Mouse (Mus musculus): ENCODE data around the gene Usp32. TPM values are rescaled to one million over a fixed set of nuclear protein-coding genes. Genes with fewer than 3 reads are reported as not detected.

Gene Usp32
- total RNA-seq, 2 experiments from 2014 or later, result 85.3 to 88.8 TPM

- no peak for DNase-seq (ENCODE audit: extremely low spot score in 1 of 2, low spot score in 1 of 2)
Measured at GRCm38 (mm10) chr11:85126257-85127102, 13.5 kb downstream of the Usp32 start.

- DNase-seq (ENCODE audit: extremely low spot score in 1 of 2, low spot score in 1 of 2), result no peak
Measured at GRCm38 (mm10) chr11:85123267-85123992, 16.5 kb downstream of the Usp32 start.

DNA sequence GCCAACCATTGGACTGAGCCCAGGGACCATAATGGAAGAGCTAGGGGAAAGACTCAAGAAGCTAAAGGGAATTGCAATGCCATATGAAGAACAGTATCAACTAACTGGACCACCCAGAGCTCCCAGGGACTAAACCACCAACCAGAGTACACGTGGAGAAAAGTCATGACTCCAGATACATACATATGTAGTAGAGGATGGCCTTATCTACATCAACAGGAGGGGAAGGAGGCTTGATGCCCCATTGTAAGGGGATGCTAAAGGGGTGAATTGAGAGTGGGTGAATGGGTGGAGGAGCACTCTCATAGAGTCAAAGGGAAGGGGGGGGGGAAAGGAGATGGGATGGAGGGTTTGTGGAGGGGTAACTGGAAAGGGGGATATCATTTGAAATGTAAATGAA is 17.9 kb downstream of the Usp32 start:
- DNase-seq (ENCODE audit: extremely low spot score in 1 of 2, low spot score in 1 of 2), result no peak

- no peak for DNase-seq (ENCODE audit: extremely low spot score in 1 of 2, low spot score in 1 of 2)
Measured at GRCm38 (mm10) chr11:85117160-85117559, 22.8 kb downstream of the Usp32 start.

DNA sequence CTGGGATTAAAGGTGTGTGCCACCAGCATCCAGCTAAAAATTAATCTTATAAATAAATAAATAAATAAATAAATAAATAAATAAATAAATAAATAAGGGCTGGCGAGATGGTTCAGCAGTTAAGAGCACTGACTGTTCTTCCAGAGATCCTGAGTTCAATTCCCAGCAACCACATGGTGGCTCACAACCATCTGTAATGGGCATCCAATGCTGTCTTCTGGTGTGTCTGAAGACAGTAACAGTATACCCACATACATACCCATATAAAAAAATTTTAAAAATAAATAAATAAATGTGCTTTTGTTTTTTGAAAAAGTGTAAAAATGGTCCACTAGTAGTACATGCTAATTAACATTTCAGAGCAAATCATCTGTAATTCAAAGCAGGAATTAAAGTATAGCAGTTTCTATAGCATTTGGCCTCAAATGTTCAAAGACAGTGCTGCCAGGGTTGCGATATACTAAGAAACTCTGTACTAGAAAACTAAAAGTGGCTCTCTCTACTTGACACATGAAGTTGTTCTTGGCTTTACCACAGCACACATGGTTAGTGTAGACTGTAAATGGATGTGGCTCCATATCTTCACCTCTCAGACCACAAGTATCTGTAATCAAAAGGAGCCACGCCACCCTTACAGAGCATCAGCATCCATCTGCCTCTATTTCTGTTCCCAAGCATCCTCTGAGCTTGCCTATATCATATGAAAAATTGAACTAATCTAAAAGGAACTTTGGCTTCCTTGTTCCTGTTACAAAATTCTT is 23.7 kb downstream of the Usp32 start:
- no peak for DNase-seq (ENCODE audit: extremely low spot score in 1 of 2, low spot score in 1 of 2)

GRCm38 (mm10) chr11:85109957-85110356 is 30.0 kb downstream of the Usp32 start:
- DNase-seq (ENCODE audit: extremely low spot score in 1 of 2, low spot score in 1 of 2), result no peak

DNA sequence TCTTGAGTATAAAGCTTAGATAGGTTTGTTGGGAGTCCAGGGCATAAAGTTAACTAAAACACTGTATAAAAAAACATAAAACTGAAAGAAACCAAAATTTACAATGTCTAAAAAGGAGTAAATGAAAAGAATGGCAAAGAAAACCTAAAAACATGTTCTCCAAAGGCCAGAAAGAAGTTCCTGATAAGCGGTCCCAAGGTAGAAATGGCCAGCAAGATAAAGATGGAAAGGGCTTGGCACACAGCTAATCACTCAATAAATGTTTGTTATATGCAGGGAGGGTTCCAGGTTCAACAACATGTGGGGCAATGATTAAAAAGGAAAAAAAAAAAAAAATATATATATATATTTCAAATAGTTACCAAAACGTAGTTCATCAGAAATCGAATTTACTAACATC is 32.7 kb downstream of the Usp32 start:
- no peak for DNase-seq (ENCODE audit: extremely low spot score in 1 of 2, low spot score in 1 of 2)

GRCm38 (mm10) chr11:85105836-85106235 is 34.1 kb downstream of the Usp32 start:
- no peak for DNase-seq (ENCODE audit: extremely low spot score in 1 of 2, low spot score in 1 of 2)

DNA sequence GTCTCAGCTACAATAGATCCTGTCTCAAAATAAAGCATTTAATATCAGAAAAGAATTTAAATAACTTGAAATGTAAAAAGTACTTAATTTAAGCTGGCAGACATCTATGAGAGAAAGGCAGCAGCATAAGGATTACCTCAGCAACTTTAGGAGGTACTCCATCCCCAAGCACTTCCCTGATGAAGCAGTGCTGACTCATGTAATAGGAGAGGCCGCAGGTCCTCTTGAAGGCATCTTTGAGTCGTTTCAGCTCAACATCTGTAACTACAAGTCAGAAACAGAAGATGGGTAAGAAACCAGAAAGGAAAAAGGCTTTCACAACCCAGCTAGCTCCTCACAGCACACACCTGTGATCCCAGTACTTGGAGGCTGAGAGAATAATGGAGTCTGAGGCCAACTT is 36.2 kb downstream of the Usp32 start:
- DNase-seq (ENCODE audit: extremely low spot score in 1 of 2, low spot score in 1 of 2), result no peak

- no peak for DNase-seq (ENCODE audit: extremely low spot score in 1 of 2, low spot score in 1 of 2)
Measured at GRCm38 (mm10) chr11:85095116-85095515, 44.8 kb downstream of the Usp32 start.

- DNase-seq (ENCODE audit: extremely low spot score in 1 of 2, low spot score in 1 of 2), result no peak
Measured at GRCm38 (mm10) chr11:85086253-85086652, 53.7 kb downstream of the Usp32 start.

- no peak for DNase-seq (ENCODE audit: extremely low spot score in 1 of 2, low spot score in 1 of 2)
Measured at GRCm38 (mm10) chr11:85067871-85068270, 72.1 kb downstream of the Usp32 start.

DNA sequence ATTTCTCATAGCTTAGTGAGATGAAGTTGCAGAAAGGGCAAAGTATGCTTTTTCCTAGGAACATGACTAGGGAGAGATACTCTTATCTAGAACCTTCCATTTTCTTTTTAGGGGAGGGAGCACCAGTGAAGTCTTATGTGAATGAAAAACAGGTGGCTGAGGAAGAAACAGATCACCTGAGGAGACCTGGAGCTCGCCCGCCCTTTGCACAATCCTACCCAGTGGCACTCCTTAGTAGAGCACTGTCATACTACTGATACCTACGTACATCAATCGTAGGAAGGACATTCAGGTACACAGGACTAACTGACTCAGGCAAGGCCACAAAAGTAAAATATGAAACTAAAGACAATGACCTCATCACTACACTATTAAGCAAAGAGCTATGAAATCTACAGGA is 81.4 kb downstream of the Usp32 start:
- DNase-seq (ENCODE audit: extremely low spot score in 1 of 2, low spot score in 1 of 2), result no peak

DNA sequence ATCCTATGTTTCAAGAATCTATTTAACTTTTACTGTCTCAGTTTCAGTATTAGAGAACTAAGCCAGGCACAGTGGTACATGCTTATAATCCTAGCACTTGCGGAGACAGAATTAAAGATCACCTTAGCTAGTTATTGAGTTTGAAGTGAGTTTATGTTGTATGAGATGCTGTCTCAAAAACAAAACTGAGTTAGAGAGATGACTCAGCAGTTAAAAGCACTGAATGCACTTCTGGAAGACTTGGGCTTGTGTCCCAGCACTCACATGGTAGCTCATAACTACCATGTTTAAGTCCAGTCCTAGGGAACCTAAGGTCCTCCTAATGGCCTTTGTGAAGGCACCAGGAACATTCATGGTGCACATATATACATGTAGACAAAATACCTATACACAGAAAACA is 82.4 kb downstream of the Usp32 start:
- no peak for DNase-seq (ENCODE audit: extremely low spot score in 1 of 2, low spot score in 1 of 2)

- DNase-seq (ENCODE audit: extremely low spot score in 1 of 2, low spot score in 1 of 2), result no peak
Measured at GRCm38 (mm10) chr11:85056901-85057300, 83.1 kb downstream of the Usp32 start.

- no peak for DNase-seq (ENCODE audit: extremely low spot score in 1 of 2, low spot score in 1 of 2)
Measured at GRCm38 (mm10) chr11:85055561-85055960, 84.4 kb downstream of the Usp32 start.

DNA sequence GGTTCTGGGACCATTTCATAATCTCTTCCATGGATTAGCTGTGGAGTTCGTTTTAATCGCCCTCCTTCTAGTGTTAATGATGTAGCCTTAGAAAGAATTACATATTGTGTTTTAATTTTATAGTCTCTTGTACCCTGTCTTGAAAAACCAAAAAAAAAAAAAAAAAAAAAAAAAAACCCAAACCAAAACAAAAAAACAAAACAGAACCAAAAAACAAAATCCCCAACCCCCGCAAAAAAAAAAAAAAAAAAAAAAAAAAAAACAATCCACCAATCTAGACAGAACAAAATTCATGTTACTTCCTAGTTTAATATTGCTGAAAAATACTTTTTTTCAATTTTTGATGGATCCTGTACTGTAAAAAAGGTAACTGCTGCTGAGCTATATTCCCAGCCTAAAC is 100.7 kb downstream of the Usp32 start:
- no peak for DNase-seq (ENCODE audit: extremely low spot score in 1 of 2, low spot score in 1 of 2)

GRCm38 (mm10) chr11:85013121-85013520 is 126.8 kb downstream of the Usp32 start:
- DNase-seq (ENCODE audit: extremely low spot score in 1 of 2, low spot score in 1 of 2), result no peak

DNA sequence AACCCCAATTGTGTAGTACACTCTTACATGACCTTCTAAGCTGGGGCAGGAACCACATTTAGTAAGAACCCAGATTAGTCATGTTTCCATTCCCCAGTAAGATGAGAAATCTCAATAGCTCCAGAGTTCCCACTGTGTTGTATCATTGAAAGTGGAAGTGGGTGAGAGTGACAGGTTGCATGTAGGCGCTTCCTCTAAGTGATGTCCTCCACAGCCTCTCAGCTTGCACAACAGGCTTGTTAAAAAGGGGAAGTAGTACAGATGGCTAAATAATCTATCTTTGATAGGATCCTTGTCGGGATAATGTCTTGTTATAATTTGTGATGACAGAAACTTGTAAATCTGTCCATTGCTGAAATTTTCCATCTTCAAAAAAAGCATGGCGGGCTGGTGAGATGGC is 136.4 kb downstream of the Usp32 start:
- DNase-seq (ENCODE audit: extremely low spot score in 1 of 2, low spot score in 1 of 2), result no peak

- no peak for DNase-seq (ENCODE audit: extremely low spot score in 1 of 2, low spot score in 1 of 2)
Measured at GRCm38 (mm10) chr11:84995241-84995640, 144.7 kb downstream of the Usp32 start.

DNA sequence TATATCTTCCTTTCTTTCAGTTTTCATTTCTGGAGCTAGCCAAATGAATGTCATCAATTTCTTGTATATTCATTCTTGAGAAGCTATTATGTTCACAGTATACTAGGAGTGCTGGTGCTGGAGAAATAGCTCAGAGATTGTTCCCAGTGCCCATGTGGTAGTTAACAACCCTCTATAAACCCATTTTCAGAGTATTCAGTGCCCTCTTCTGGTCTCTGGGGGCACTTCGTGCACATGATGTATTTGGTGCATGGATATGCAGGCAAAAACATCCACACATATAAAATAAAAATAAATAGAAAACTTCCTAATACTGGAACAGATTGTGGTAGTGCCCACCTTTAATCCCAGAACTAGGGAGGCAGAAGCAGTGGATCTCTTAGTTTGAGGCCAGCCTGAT is 147.0 kb downstream of the Usp32 start:
- no peak for DNase-seq (ENCODE audit: extremely low spot score in 1 of 2, low spot score in 1 of 2)

Measured in layer of hippocampus, postnatal 25 days (tissue).